Mouse (Mus musculus) lung, postnatal 25 days (tissue): ENCODE data around the gene Son.

Experiments
- DNase-seq: peaks from one replicate; pipeline ENCODE4 v3.0.0; 2022; ENCODE audit warnings: low spot score

The Son gene

GRCm38 (mm10) chr16:91647461-91648219, at the start of gene Son:
Son (plus strand) TSS chr16:91647506.
- peak; percentile 98 for DNase-seq

GRCm38 (mm10) chr16:91597672-91598010, 49.7 kb upstream of the Son start, which contains the start of gene Tmem50b:
Tmem50b (minus strand) TSS chr16:91597800.
- peak; percentile 99 for DNase-seq

GRCm38 (mm10) chr16:91599242-91599641, 48.1 kb upstream of the Son start:
- DNase-seq = no peak

DNA sequence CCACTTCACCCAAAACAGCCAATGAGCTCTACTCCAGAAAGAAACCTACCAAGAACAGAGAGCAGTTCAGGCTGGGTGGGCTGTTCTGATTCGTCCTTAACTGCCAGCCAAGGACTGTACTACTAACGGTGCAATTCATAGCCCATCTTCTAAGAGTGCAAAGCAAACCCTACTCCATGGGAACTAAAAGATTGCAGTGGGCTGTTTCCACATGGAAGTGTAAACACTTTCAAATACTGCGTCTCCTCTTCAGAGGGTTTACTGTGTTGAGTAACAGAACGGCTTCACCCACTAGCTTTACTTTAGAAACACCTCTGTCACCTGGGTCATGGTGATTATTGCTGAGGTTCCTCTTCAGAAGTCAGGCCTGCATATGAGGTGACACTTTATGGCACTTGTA, 46.2 kb upstream of the Son start:
- peak; percentile 51 for DNase-seq

GRCm38 (mm10) chr16:91601693-91602092, 45.6 kb upstream of the Son start:
- no peak for DNase-seq

GRCm38 (mm10) chr16:91605156-91605555, 42.1 kb upstream of the Son start:
- no peak for DNase-seq

GRCm38 (mm10) chr16:91606958-91607357, 40.3 kb upstream of the Son start:
- DNase-seq = no peak

- peak; percentile 51 for DNase-seq
Measured at GRCm38 (mm10) chr16:91609501-91610245, 37.6 kb upstream of the Son start.

- peak; percentile 55 for DNase-seq
Measured at GRCm38 (mm10) chr16:91611248-91611647, 36.1 kb upstream of the Son start.

- no peak for DNase-seq
Measured at GRCm38 (mm10) chr16:91612525-91612924, 34.8 kb upstream of the Son start.

GRCm38 (mm10) chr16:91614552-91614951, 32.8 kb upstream of the Son start:
- DNase-seq = no peak

- peak; percentile 87 for DNase-seq
Measured at GRCm38 (mm10) chr16:91618511-91619501, 28.5 kb upstream of the Son start, which contains the start of gene Dnajc28. Dnajc28 (minus strand) TSS chr16:91619026.

GRCm38 (mm10) chr16:91620185-91620584, 27.1 kb upstream of the Son start:
- no peak for DNase-seq

- DNase-seq = peak; percentile 83
Measured at GRCm38 (mm10) chr16:91620991-91621390, 26.3 kb upstream of the Son start.

DNA sequence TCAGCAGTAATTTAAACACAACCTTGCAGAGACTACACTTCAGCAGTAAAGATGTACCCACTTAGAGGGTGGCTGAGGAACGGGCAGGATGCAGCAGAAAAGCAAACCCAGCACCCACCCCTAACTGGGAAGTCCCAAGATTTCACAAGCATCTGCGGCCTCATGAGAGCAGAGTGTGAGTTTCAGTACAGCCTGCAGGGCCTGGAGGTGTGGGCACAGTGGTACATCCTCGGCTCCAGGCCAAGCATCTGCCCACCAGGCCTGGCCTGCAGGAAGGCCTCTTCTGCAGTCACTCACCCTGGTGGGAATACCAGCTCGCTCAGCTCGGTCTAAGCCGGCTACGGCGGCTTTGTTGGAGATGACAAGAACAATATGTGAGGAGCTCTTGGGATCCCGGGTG, 24.2 kb upstream of the Son start:
- DNase-seq = no peak

DNA sequence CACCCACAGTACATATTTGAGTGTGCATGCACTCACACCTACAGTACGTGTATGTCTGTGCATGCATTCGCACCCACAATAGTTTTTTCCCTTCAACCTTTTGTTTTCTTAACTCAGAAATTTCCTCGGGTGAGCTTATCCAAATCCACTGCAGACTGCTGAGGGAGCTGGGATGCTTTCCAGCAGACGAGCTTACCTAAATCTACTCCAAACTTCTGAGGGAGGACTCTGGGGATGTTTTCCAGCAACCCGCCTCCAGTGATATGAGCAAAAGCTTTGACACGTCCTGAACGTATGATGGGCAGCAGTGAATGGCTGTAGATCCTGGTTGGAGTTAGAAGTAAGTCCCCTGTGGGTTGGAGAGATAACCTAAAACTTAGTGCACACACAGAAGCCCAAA, 19.5 kb upstream of the Son start:
- DNase-seq = no peak

GRCm38 (mm10) chr16:91628673-91629072, 18.6 kb upstream of the Son start:
- DNase-seq = no peak

- DNase-seq = no peak
Measured at GRCm38 (mm10) chr16:91629749-91630148, 17.6 kb upstream of the Son start.

- DNase-seq = no peak
Measured at GRCm38 (mm10) chr16:91630584-91630983, 16.7 kb upstream of the Son start.

DNA sequence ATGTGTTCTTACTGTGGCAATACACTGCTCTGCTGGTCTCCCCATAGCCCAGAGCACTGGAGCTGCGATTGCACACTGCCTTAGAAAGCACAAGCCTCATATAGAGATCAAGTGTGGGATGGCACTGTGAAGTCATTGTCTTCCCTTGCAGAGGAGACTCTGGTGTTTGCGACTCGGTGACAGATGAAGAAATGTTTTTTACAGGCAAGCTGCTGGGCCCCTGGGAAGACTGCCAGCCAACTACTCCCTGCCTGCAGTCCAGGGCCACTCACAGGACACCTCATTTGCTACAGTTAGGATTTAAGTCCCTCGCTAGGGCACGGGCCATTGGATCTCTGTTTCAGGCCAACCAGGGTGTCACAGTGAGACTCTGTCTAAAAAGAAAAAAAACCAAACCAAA, 14.9 kb upstream of the Son start:
- no peak for DNase-seq

DNA sequence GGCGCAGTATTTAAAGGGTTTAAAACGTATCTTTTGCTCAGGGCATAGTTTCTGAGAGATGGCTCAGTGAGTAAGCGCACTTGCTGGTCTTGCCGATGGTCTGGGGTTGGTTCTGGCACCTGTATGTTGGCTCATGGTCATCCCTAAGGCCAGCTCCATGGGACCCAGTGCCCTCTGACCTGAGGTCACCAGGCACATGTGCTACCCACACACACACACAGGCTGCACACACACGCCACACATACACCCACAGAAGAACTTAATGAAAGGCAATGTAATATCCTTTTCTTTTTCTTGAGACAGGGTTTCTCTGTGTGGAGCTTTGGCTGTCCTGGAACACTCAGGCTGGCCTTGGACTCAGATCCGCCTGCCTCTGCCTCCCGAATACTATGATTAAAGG, 14.4 kb upstream of the Son start:
- no peak for DNase-seq

GRCm38 (mm10) chr16:91633641-91634040, 13.7 kb upstream of the Son start:
- DNase-seq = no peak
